Mouse (Mus musculus): Measurements from ENCODE around the gene Arpp19. TPM values are rescaled to one million over a fixed set of nuclear protein-coding genes. Genes with fewer than 3 reads are reported as not detected.

Arpp19 gene
- polyA plus RNA-seq, 1 experiment, result 14.0 TPM

GRCm38 (mm10) chr9:75071706-75072192 lies 34.3 kb downstream of the Arpp19 start:
- Histone ChIP-seq H3K27me3 (ENCODE audit: control insufficient read depth, insufficient read depth, low read length) (no peaks in the 10 kb centered on the region), H3K36me3 (ENCODE audit: control insufficient read depth, insufficient read depth, low read length) (no peaks in the 10 kb centered on the region), H3K4me1 (ENCODE audit: control insufficient read depth, insufficient read depth, low read length) (peaks cover 9% of the 10 kb centered on the region), H3K27ac (ENCODE audit: control insufficient read depth, insufficient read depth, low read depth, low read length) (peak overlapping the region; percentile 78), H3K4me3 (ENCODE audit: control insufficient read depth, low read depth, low read length) (peak overlapping the region; percentile 84)
- TF ChIP-seq CTCF (IDR thresholded peaks at IDR 0.05; ENCODE audit: control insufficient read depth, insufficient read depth, insufficient replicate concordance, low read depth, low read length) (no peak), POLR2A (IDR thresholded peaks at IDR 0.05; ENCODE audit: control insufficient read depth, low read depth, low read length) (no peak)

- TF ChIP-seq CTCF (IDR thresholded peaks at IDR 0.05; ENCODE audit: control insufficient read depth, insufficient read depth, insufficient replicate concordance, low read depth, low read length) (no peak), POLR2A (IDR thresholded peaks at IDR 0.05; ENCODE audit: control insufficient read depth, low read depth, low read length) (no peak)
- Histone ChIP-seq H3K36me3 (ENCODE audit: control insufficient read depth, insufficient read depth, low read length) (no peaks in the 10 kb centered on the region), H3K4me3 (ENCODE audit: control insufficient read depth, low read depth, low read length) (no peak overlapping the region), H3K27ac (ENCODE audit: control insufficient read depth, insufficient read depth, low read depth, low read length) (no peak overlapping the region), H3K4me1 (ENCODE audit: control insufficient read depth, insufficient read depth, low read length) (peaks cover 9% of the 10 kb centered on the region), H3K27me3 (ENCODE audit: control insufficient read depth, insufficient read depth, low read length) (no peaks in the 10 kb centered on the region)
These were observed 34.9 kb downstream of the Arpp19 start for GRCm38 (mm10) chr9:75072361-75072760.

DNA sequence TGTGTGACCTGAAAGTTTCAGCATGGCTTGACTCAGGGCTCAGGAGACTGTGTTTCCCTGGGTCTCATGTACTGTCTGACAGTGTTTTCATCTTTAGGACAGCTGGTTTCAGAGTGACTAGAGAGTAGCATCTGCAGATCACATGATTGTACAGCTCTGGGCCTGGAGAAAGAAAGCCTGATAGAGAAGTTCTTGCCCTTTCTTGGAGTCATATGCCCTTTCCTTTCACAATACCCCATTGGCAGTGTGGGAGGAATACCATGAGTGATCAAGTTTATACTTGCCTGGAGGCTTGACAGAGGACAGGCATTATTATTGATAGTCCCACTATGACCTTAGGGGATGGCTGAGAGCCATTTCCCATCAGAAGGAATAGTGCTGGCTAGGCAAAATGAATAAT lies 39.8 kb downstream of the Arpp19 start:
- Histone ChIP-seq H3K36me3 (ENCODE audit: control insufficient read depth, insufficient read depth, low read length) (no peaks in the 10 kb centered on the region), H3K4me3 (ENCODE audit: control insufficient read depth, low read depth, low read length) (no peak overlapping the region), H3K27ac (ENCODE audit: control insufficient read depth, insufficient read depth, low read depth, low read length) (no peak overlapping the region), H3K27me3 (ENCODE audit: control insufficient read depth, insufficient read depth, low read length) (no peaks in the 10 kb centered on the region), H3K4me1 (ENCODE audit: control insufficient read depth, insufficient read depth, low read length) (no peaks in the 10 kb centered on the region)
- TF ChIP-seq CTCF (IDR thresholded peaks at IDR 0.05; ENCODE audit: control insufficient read depth, insufficient read depth, insufficient replicate concordance, low read depth, low read length), result no peak
- no peak for TF ChIP-seq POLR2A (IDR thresholded peaks at IDR 0.05; ENCODE audit: control insufficient read depth, low read depth, low read length)

- no peak overlapping the region for H3K27ac ChIP-seq (ENCODE audit: control insufficient read depth, insufficient read depth, low read depth, low read length)
- no peaks in the 10 kb centered on the region for H3K36me3 ChIP-seq (ENCODE audit: control insufficient read depth, insufficient read depth, low read length)
- no peaks in the 10 kb centered on the region for H3K27me3 ChIP-seq (ENCODE audit: control insufficient read depth, insufficient read depth, low read length)
- no peak overlapping the region for H3K4me3 ChIP-seq (ENCODE audit: control insufficient read depth, low read depth, low read length)
- no peak for TF ChIP-seq POLR2A (IDR thresholded peaks at IDR 0.05; ENCODE audit: control insufficient read depth, low read depth, low read length)
- no peak for TF ChIP-seq CTCF (IDR thresholded peaks at IDR 0.05; ENCODE audit: control insufficient read depth, insufficient read depth, insufficient replicate concordance, low read depth, low read length)
- H3K4me1 ChIP-seq (ENCODE audit: control insufficient read depth, insufficient read depth, low read length), result no peaks in the 10 kb centered on the region
These were observed 47.9 kb downstream of the Arpp19 start for GRCm38 (mm10) chr9:75085242-75085824.

DNA sequence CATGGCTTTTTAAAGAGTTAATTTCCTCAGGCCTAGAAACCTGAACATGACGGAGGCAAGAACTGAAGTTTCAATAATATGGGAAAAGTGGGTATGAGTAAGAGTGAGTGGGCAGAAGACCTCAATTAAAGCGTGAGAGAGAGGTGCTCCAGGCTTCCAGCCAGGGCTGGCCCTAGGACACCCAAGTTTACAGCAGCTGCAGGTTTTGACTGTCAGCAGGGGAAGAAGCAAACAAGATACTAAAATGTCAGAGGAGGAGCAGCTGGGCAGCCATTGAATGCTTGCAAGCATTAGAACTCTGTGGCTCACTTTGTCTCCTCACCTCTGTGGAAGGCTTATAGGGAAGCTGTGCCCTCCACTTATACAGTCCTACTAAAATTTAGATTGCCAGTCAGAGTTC lies 50.4 kb downstream of the Arpp19 start:
- no peaks in the 10 kb centered on the region for H3K4me1 ChIP-seq (ENCODE audit: control insufficient read depth, insufficient read depth, low read length)
- no peaks in the 10 kb centered on the region for H3K27me3 ChIP-seq (ENCODE audit: control insufficient read depth, insufficient read depth, low read length)
- H3K4me3 ChIP-seq (ENCODE audit: control insufficient read depth, low read depth, low read length), result no peak overlapping the region
- TF ChIP-seq CTCF (IDR thresholded peaks at IDR 0.05; ENCODE audit: control insufficient read depth, insufficient read depth, insufficient replicate concordance, low read depth, low read length), result no peak
- no peak for TF ChIP-seq POLR2A (IDR thresholded peaks at IDR 0.05; ENCODE audit: control insufficient read depth, low read depth, low read length)
- no peak overlapping the region for H3K27ac ChIP-seq (ENCODE audit: control insufficient read depth, insufficient read depth, low read depth, low read length)
- no peaks in the 10 kb centered on the region for H3K36me3 ChIP-seq (ENCODE audit: control insufficient read depth, insufficient read depth, low read length)

DNA sequence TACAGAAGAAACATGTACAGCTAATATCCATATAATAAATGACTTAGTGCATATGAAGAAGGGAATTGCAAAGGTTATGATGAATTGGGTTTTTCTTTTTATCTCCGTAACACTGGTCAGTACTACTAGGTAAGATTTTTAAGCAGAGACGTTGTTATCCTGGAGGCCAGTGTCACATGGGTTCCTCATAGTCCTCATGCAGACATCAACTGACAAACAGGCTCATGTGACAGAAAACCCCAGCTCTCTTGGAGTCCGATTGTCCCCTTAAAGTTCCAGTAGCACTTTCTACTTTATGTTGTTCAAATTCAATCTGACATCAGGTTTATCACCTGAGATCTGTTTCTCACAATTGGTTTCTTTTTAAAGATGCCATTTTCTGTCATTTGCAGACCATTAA lies 51.9 kb downstream of the Arpp19 start:
- Histone ChIP-seq H3K27ac (ENCODE audit: control insufficient read depth, insufficient read depth, low read depth, low read length) (no peak overlapping the region), H3K4me1 (ENCODE audit: control insufficient read depth, insufficient read depth, low read length) (no peaks in the 10 kb centered on the region), H3K36me3 (ENCODE audit: control insufficient read depth, insufficient read depth, low read length) (no peaks in the 10 kb centered on the region), H3K27me3 (ENCODE audit: control insufficient read depth, insufficient read depth, low read length) (no peaks in the 10 kb centered on the region), H3K4me3 (ENCODE audit: control insufficient read depth, low read depth, low read length) (no peak overlapping the region)
- TF ChIP-seq CTCF (IDR thresholded peaks at IDR 0.05; ENCODE audit: control insufficient read depth, insufficient read depth, insufficient replicate concordance, low read depth, low read length), result no peak
- no peak for TF ChIP-seq POLR2A (IDR thresholded peaks at IDR 0.05; ENCODE audit: control insufficient read depth, low read depth, low read length)

DNA sequence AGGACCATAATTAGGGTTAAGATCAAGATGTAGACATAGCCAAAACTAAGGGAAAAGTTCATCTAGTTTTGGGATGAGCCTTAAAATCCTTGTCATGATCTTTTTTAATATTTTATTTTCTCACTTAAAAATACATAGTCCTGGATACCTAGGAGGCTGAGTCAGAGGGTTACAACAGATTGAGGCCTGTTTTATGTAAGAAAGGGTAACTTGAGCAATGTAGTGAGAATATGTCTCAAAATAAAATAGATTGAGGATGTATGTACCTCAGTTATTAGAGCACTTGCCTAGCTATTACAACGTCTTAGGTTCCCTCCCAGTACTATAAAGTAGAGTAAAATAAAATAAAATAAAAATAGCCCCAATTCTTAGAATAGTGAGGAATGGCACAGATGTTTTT lies 54.7 kb downstream of the Arpp19 start:
- no peak overlapping the region for H3K4me3 ChIP-seq (ENCODE audit: control insufficient read depth, low read depth, low read length)

More for the DNA sequence above, 54.7 kb downstream of the Arpp19 start:
- Histone ChIP-seq H3K27ac (ENCODE audit: control insufficient read depth, insufficient read depth, low read depth, low read length) (no peak overlapping the region), H3K27me3 (ENCODE audit: control insufficient read depth, insufficient read depth, low read length) (no peaks in the 10 kb centered on the region), H3K36me3 (ENCODE audit: control insufficient read depth, insufficient read depth, low read length) (no peaks in the 10 kb centered on the region), H3K4me1 (ENCODE audit: control insufficient read depth, insufficient read depth, low read length) (no peaks in the 10 kb centered on the region)
- no peak for TF ChIP-seq POLR2A (IDR thresholded peaks at IDR 0.05; ENCODE audit: control insufficient read depth, low read depth, low read length)
- TF ChIP-seq CTCF (IDR thresholded peaks at IDR 0.05; ENCODE audit: control insufficient read depth, insufficient read depth, insufficient replicate concordance, low read depth, low read length), result no peak

Measured in testis, adult 2 months (tissue).